ENCODE assay signal across 21 mouse cellular contexts in genomic region chr7:120104975-120105374, GRCm38 (mm10). TPM values are rescaled to one million over a fixed set of nuclear protein-coding genes. Genes with fewer than 3 reads are reported as not detected.
DNase-seq lines count a peak whose midpoint lies in the region; ATAC-seq and TF ChIP-seq lines count a peak whose summit lies in the region.
"Had no signal": no experiment of that assay in that cellular context is flagged by ENCODE, and none has a peak within 500 bp of the region (broad histone marks: within the 10 kb centered on the region; RNA-seq: fewer than 3 reads in every experiment).

No protein-coding gene starts in this region.

- DNase-seq in cerebellum, adult 9-10 months, result peak; percentile 25
- DNase-seq in cerebellum, adult 11-12 months, result no peak
- DNase-seq in heart, postnatal 0 days (ENCODE audit: low spot score), result peak; percentile 20
- no peak for DNase-seq in heart, embryonic 10.5 days (ENCODE audit: low spot score)
- DNase-seq in lung, embryonic 14.5 days, result peak; percentile 50
- no peak for DNase-seq in lung, postnatal 10 days
- DNase-seq in brain, adult 2 months (ENCODE audit: low read depth, low spot score), result peak; percentile 57
- DNase-seq in urinary bladder, postnatal 36 days (ENCODE audit: low spot score in 2 of 2), result no peak
- DNase-seq: B cell, adult 2 months; gastrocnemius, postnatal 14 days; kidney, postnatal 10 days; right cerebral cortex, adult 18-20 months had no signal

- H3K27me3 ChIP-seq in heart, postnatal 0 days (ENCODE audit: control insufficient read depth, insufficient read depth, low read length), result no peaks in the 10 kb centered on the region
- no peaks in the 10 kb centered on the region for H3K27me3 ChIP-seq in heart, embryonic 10.5 days (ENCODE audit: insufficient read depth, poor library complexity, severe bottlenecking)
- H3K27me3 ChIP-seq in lung, embryonic 14.5 days (ENCODE audit: insufficient read depth, low read length), result no peaks in the 10 kb centered on the region
- H3K27me3 ChIP-seq: embryonic facial prominence, embryonic 12.5 days; limb, embryonic 15.5 days; Patski had no signal

- TF ChIP-seq EP300 in heart, postnatal 0 days (IDR thresholded peaks at IDR 0.05; ENCODE audit: low read depth), result no peak

- no peak overlapping the region for H3K4me2 ChIP-seq in heart, postnatal 0 days (ENCODE audit: low read depth, low read length)
- no peak overlapping the region for H3K4me2 ChIP-seq in lung, embryonic 14.5 days
- H3K4me2 ChIP-seq: embryonic facial prominence, embryonic 12.5 days; limb, embryonic 15.5 days; neural tube, embryonic 13.5 days had no signal

- peak; percentile 44 for TF ChIP-seq CTCF in heart, postnatal 0 days (IDR thresholded peaks at IDR 0.05; ENCODE audit: low read depth)
- peak; percentile 40 for TF ChIP-seq CTCF in lung, embryonic 14.5 days (IDR thresholded peaks at IDR 0.05; ENCODE audit: low read depth)

- H3K36me3 ChIP-seq in heart, postnatal 0 days (replicated peaks; ENCODE audit: control insufficient read depth, insufficient read depth, low read length), result 0 out of 2 replicates have a peak, but pooled peaks cover 5% of the 10 kb centered on the region
- H3K36me3 ChIP-seq in heart, embryonic 10.5 days, result no peaks in the 10 kb centered on the region
- H3K36me3 ChIP-seq in lung, embryonic 14.5 days (ENCODE audit: insufficient read depth), result peaks cover 19% of the 10 kb centered on the region; the same call in 1 of the 2 replicates
- H3K36me3 ChIP-seq: neural tube, embryonic 13.5 days had no signal

- no peak overlapping the region for H3K27ac ChIP-seq in heart, postnatal 0 days (ENCODE audit: low read depth)
- H3K27ac ChIP-seq in heart, embryonic 10.5 days, result no peak overlapping the region
- no peak overlapping the region for H3K27ac ChIP-seq in lung, embryonic 14.5 days (ENCODE audit: low read depth)
- H3K27ac ChIP-seq: embryonic facial prominence, embryonic 12.5 days; limb, embryonic 15.5 days; neural tube, embryonic 13.5 days had no signal

- H3K4me1 ChIP-seq in heart, postnatal 0 days (ENCODE audit: control insufficient read depth, insufficient read depth), result peaks cover 19% of the 10 kb centered on the region
- H3K4me1 ChIP-seq in heart, embryonic 10.5 days, result peaks cover 10% of the 10 kb centered on the region
- H3K4me1 ChIP-seq in lung, embryonic 14.5 days (ENCODE audit: insufficient read depth), result peaks cover 7% of the 10 kb centered on the region; the same call in 1 of the 2 replicates
- H3K4me1 ChIP-seq: embryonic facial prominence, embryonic 12.5 days had no signal

- no peaks in the 10 kb centered on the region for H3K9me3 ChIP-seq in heart, postnatal 0 days (replicated peaks; ENCODE audit: control insufficient read depth, low read length)
- no peaks in the 10 kb centered on the region for H3K9me3 ChIP-seq in heart, embryonic 10.5 days
- H3K9me3 ChIP-seq in lung, embryonic 14.5 days (ENCODE audit: low read depth, low read length), result no peaks in the 10 kb centered on the region
- H3K9me3 ChIP-seq: embryonic facial prominence, embryonic 12.5 days; limb, embryonic 15.5 days; neural tube, embryonic 13.5 days had no signal

- no peak overlapping the region for H3K9ac ChIP-seq in heart, postnatal 0 days (replicated peaks; ENCODE audit: low read depth, low read length)
- no peak overlapping the region for H3K9ac ChIP-seq in lung, embryonic 14.5 days
- H3K9ac ChIP-seq: embryonic facial prominence, embryonic 12.5 days; limb, embryonic 15.5 days; neural tube, embryonic 13.5 days had no signal

- 42% methylated on average over 3 of the region's 3 CpGs for WGBS in heart, postnatal 0 days
- 65% methylated on average over 3 of the region's 3 CpGs for WGBS in heart, embryonic 10.5 days
- WGBS in lung, embryonic 14.5 days, result 72% methylated on average over 3 of the region's 3 CpGs

- no peak for ATAC-seq in heart, postnatal 0 days (ENCODE audit: insufficient read depth, low read depth)
- no peak for ATAC-seq in lung, embryonic 14.5 days (ENCODE audit: insufficient read depth)
- ATAC-seq: midbrain, embryonic 16.5 days; Patski had no signal

- H3K4me3 ChIP-seq in heart, postnatal 0 days (ENCODE audit: low read depth, low read length), result no peak overlapping the region
- no peak overlapping the region for H3K4me3 ChIP-seq in heart, embryonic 10.5 days
- H3K4me3 ChIP-seq in lung, embryonic 14.5 days (ENCODE audit: low read depth, low read length), result no peak overlapping the region
- H3K4me3 ChIP-seq: embryonic facial prominence, embryonic 12.5 days; limb, embryonic 15.5 days; neural tube, embryonic 13.5 days had no signal

RNA-seq across cellular contexts. Expression of gene Tmem159, which starts 2.8 kb away (rescaled TPM):
- 24.7 and 25.2 TPM in 2 replicates for total RNA-seq in heart, postnatal 0 days (2014; rRNA removed; ENCODE audit: low replicate concordance)
- polyA plus RNA-seq in heart, postnatal 0 days (2015; fragmentation: Nextera tagmentation; extraction: Ambion mirVana), result 20.6 and 35.4 TPM in 2 replicates
- polyA plus RNA-seq in heart, embryonic 10.5 days (2016; fragmentation: Nextera tagmentation; extraction: Ambion mirVana), result 18.1 and 20.4 TPM in 2 replicates
- polyA plus RNA-seq in lung, embryonic 14.5 days (2014; fragmentation: Nextera tagmentation; extraction: Ambion mirVana), result 33.5 and 36.1 TPM in 2 replicates

RNA-seq across cellular contexts. Expression of gene Dnah3, which starts 9.9 kb away (rescaled TPM):
- total RNA-seq in heart, postnatal 0 days (2014; rRNA removed; ENCODE audit: low replicate concordance), result 0.08 TPM in 1 of 2 replicates, not detected in the other
- polyA plus RNA-seq in heart, postnatal 0 days (2015; fragmentation: Nextera tagmentation; extraction: Ambion mirVana), result 0.08 TPM in 1 of 2 replicates, not detected in the other
- not detected in 2 replicates for polyA plus RNA-seq in heart, embryonic 10.5 days (2016; fragmentation: Nextera tagmentation; extraction: Ambion mirVana)
- polyA plus RNA-seq in lung, embryonic 14.5 days (2014; fragmentation: Nextera tagmentation; extraction: Ambion mirVana), result 0.05 TPM in 1 of 2 replicates, not detected in the other
- total RNA-seq: gastrocnemius, postnatal 14 days had no signal
- polyA plus RNA-seq: embryonic facial prominence, embryonic 12.5 days; heart, embryonic 14.5 days; limb, embryonic 15.5 days; neural tube, embryonic 13.5 days; Patski had no signal

RNA-seq across cellular contexts. Expression of gene Zp2, which starts 40.1 kb away (rescaled TPM):
- total RNA-seq in heart, postnatal 0 days (2014; rRNA removed; ENCODE audit: low replicate concordance), result 0.31 TPM in 1 of 2 replicates, not detected in the other
- 0.14 and 0.15 TPM in 2 replicates for polyA plus RNA-seq in heart, postnatal 0 days (2015; fragmentation: Nextera tagmentation; extraction: Ambion mirVana)
- not detected in 2 replicates for polyA plus RNA-seq in heart, embryonic 10.5 days (2016; fragmentation: Nextera tagmentation; extraction: Ambion mirVana)
- not detected in 2 replicates for polyA plus RNA-seq in lung, embryonic 14.5 days (2014; fragmentation: Nextera tagmentation; extraction: Ambion mirVana)
- total RNA-seq: adrenal gland, adult 18-20 months had no signal
- polyA plus RNA-seq: embryonic facial prominence, embryonic 12.5 days; forebrain, embryonic 11.5 days; heart, embryonic 14.5 days; lung, embryonic 16.5 days; midbrain, embryonic 16.5 days; neural tube, embryonic 13.5 days; Patski had no signal

Comparison
In these comparisons a context has a peak if more than half of its experiments do, and no peak if none do; other contexts are left out.
1. DNase-seq: peak in cerebellum, adult 9-10 months (single experiment), heart, postnatal 0 days (single experiment), lung, embryonic 14.5 days (single experiment) and brain, adult 2 months (single experiment); none in cerebellum, adult 11-12 months (single experiment), heart, embryonic 10.5 days (single experiment), lung, postnatal 10 days (single experiment) and urinary bladder, postnatal 36 days (0 of 2).